Mouse (Mus musculus) myocyte (in vitro differentiated cells): ENCODE data around the gene Dct. TPM values are rescaled to one million over a fixed set of nuclear protein-coding genes. Genes with fewer than 3 reads are reported as not detected.

Experiments
- H3K27me3 ChIP-seq: one replicate; pipeline ENCODE4 v1.6.1; 2011; ENCODE audit not compliant: control insufficient read depth, insufficient read depth, insufficient read length
- H3K36me3 ChIP-seq: one replicate; pipeline ENCODE4 v1.6.1; 2011; ENCODE audit not compliant: control insufficient read depth, insufficient read depth
- H3K4me2 ChIP-seq: one replicate; pipeline ENCODE4 v1.6.1; 2011; ENCODE audit warnings: low read depth, control low read depth
- H3K4me3 ChIP-seq: one replicate; pipeline ENCODE4 v1.5.1; 2011; ENCODE audit warnings: mild to moderate bottlenecking, control low read depth, moderate library complexity
- H3K79me2 ChIP-seq: one replicate; pipeline ENCODE4 v1.6.1; 2011; ENCODE audit not compliant: control insufficient read depth, insufficient read depth
- H3ac ChIP-seq: one replicate; pipeline ENCODE4 v1.6.1; 2011; ENCODE audit not compliant: control insufficient read depth, insufficient read length
- CEBPB ChIP-seq: IDR thresholded peaks from 2 replicates; pipeline ENCODE4 v1.6.1; 2011; ENCODE audit warnings: mild to moderate bottlenecking, moderate library complexity; ENCODE audit not compliant: poor library complexity, insufficient read depth, severe bottlenecking
- E2F4 ChIP-seq: IDR thresholded peaks from one replicate; pipeline ENCODE4 v1.6.1; 2011; ENCODE audit warnings: mild to moderate bottlenecking, control low read depth, moderate library complexity; ENCODE audit not compliant: insufficient read depth
- MAX ChIP-seq: IDR thresholded peaks from one replicate; pipeline ENCODE4 v1.6.1; 2011; ENCODE audit warnings: low read depth, mild to moderate bottlenecking, control low read depth
- MYOD1 ChIP-seq, 3 experiments: IDR thresholded peaks; one replicate each; pipeline ENCODE4 v1.6.1; 2011; ENCODE audit warnings: control low read depth in 2 of 3, low read depth in 2 of 3, mild to moderate bottlenecking in 2 of 3, moderate library complexity in 1 of 3; ENCODE audit not compliant: insufficient read length in 2 of 3, control insufficient read depth in 1 of 3
- MYOG ChIP-seq, 3 experiments: IDR thresholded peaks; one replicate each; pipeline ENCODE4 v1.6.1; 2011; ENCODE audit warnings: control low read depth in 2 of 3, low read depth in 2 of 3, mild to moderate bottlenecking in 2 of 3; ENCODE audit not compliant: insufficient read length in 2 of 3, control insufficient read depth in 1 of 3, insufficient read depth in 1 of 3
- POLR2A ChIP-seq: IDR thresholded peaks from one replicate; pipeline ENCODE4 v1.6.1; 2011; ENCODE audit warnings: low read depth, mild to moderate bottlenecking, control low read depth, moderate library complexity; ENCODE audit not compliant: insufficient read length
- POLR2AphosphoS2 ChIP-seq: IDR thresholded peaks from one replicate; pipeline ENCODE4 v1.6.1; 2011; ENCODE audit warnings: low read depth, control low read depth; ENCODE audit not compliant: insufficient read length
- REST ChIP-seq: IDR thresholded peaks from one replicate; pipeline ENCODE4 v1.6.1; 2011; ENCODE audit warnings: mild to moderate bottlenecking, control low read depth, moderate library complexity; ENCODE audit not compliant: insufficient read depth, insufficient read length
- SRF ChIP-seq: IDR thresholded peaks from one replicate; pipeline ENCODE4 v1.6.1; 2011; ENCODE audit warnings: low read depth; ENCODE audit not compliant: control insufficient read depth, insufficient read length
- TCF12 ChIP-seq: IDR thresholded peaks from one replicate; pipeline ENCODE4 v1.6.1; 2011; ENCODE audit warnings: mild to moderate bottlenecking, control low read depth; ENCODE audit not compliant: poor library complexity, insufficient read depth, severe bottlenecking
- TCF3 ChIP-seq: IDR thresholded peaks from one replicate; pipeline ENCODE4 v1.6.1; 2011; ENCODE audit warnings: low read depth, control low read depth; ENCODE audit not compliant: insufficient read length
- USF1 ChIP-seq: IDR thresholded peaks from one replicate; pipeline ENCODE4 v1.6.1; 2011; ENCODE audit warnings: low read depth, mild to moderate bottlenecking, control low read depth, moderate library complexity
- polyA plus RNA-seq: library from polyadenylated mRNA; unstranded; fragments of >200 nt; fragmentation: generic; extraction: Trizol; gene quantifications from one replicate; pipeline ENCODE4 v1.2.1, GENCODE M21; 2012; ENCODE audit warnings: missing spikeins

The Dct gene
- polyA plus RNA-seq, 1 experiment: 0.01 TPM

GRCm38 (mm10) chr14:118005697-118006096 lies 46.3 kb downstream of the Dct start:
- no peak overlapping the region for H3K4me2 ChIP-seq
- TF ChIP-seq CEBPB (no peak), USF1 (no peak)
- H3K79me2 ChIP-seq: no peaks in the 10 kb centered on the region
- no peak overlapping the region for H3K4me3 ChIP-seq
- peaks cover 14% of the 10 kb centered on the region for H3K27me3 ChIP-seq
- H3K36me3 ChIP-seq: no peaks in the 10 kb centered on the region
- no peak overlapping the region for H3ac ChIP-seq

GRCm38 (mm10) chr14:118004434-118004833 lies 47.6 kb downstream of the Dct start:
- peaks cover 7% of the 10 kb centered on the region for H3K27me3 ChIP-seq
- H3K4me2 ChIP-seq: no peak overlapping the region

GRCm38 (mm10) chr14:117993845-117994244 lies 58.2 kb downstream of the Dct start:
- no peak overlapping the region for H3ac ChIP-seq
- no peak overlapping the region for H3K4me3 ChIP-seq
- no peaks in the 10 kb centered on the region for H3K79me2 ChIP-seq
- H3K27me3 ChIP-seq: no peaks in the 10 kb centered on the region
- no peaks in the 10 kb centered on the region for H3K36me3 ChIP-seq
- no peak for TF ChIP-seq E2F4
- no peak for TF ChIP-seq POLR2A
- no peak for TF ChIP-seq MYOD1 (IDR thresholded peaks at IDR 0.05; ENCODE audit: control insufficient read depth in 1 of 3, insufficient read length in 2 of 3, low read depth in 2 of 3)
- TF ChIP-seq POLR2AphosphoS2: no peak
- no peak for TF ChIP-seq MYOG (IDR thresholded peaks at IDR 0.05; ENCODE audit: control insufficient read depth in 1 of 3, insufficient read depth in 1 of 3, insufficient read length in 2 of 3, low read depth in 2 of 3)
- no peak for TF ChIP-seq TCF12
- no peak for TF ChIP-seq REST
- no peak for TF ChIP-seq TCF3
- no peak for TF ChIP-seq CEBPB
- no peak for TF ChIP-seq MAX
- TF ChIP-seq SRF: no peak
- TF ChIP-seq USF1: no peak
- H3K4me2 ChIP-seq: no peak overlapping the region

More at GRCm38 (mm10) chr14:118004434-118004833, 47.6 kb downstream of the Dct start:
- Histone ChIP-seq H3K79me2 (no peaks in the 10 kb centered on the region), H3K36me3 (no peaks in the 10 kb centered on the region), H3K4me3 (no peak overlapping the region), H3ac (no peak overlapping the region)
- TF ChIP-seq MYOG (IDR thresholded peaks at IDR 0.05; ENCODE audit: control insufficient read depth in 1 of 3, insufficient read depth in 1 of 3, insufficient read length in 2 of 3, low read depth in 2 of 3) (no peak), USF1 (no peak), REST (no peak), POLR2AphosphoS2 (no peak), TCF12 (no peak), MAX (no peak), TCF3 (no peak), POLR2A (no peak), E2F4 (no peak), MYOD1 (IDR thresholded peaks at IDR 0.05; ENCODE audit: control insufficient read depth in 1 of 3, insufficient read length in 2 of 3, low read depth in 2 of 3) (no peak), SRF (no peak), CEBPB (no peak)

GRCm38 (mm10) chr14:117992600-117993256 lies 59.3 kb downstream of the Dct start:
- Histone ChIP-seq H3ac (no peak overlapping the region), H3K36me3 (no peaks in the 10 kb centered on the region), H3K4me3 (no peak overlapping the region), H3K79me2 (no peaks in the 10 kb centered on the region), H3K4me2 (no peak overlapping the region), H3K27me3 (no peaks in the 10 kb centered on the region)
- TF ChIP-seq E2F4 (no peak), TCF3 (no peak), MAX (no peak)

- Histone ChIP-seq H3K4me3 (no peak overlapping the region), H3K79me2 (no peaks in the 10 kb centered on the region), H3ac (no peak overlapping the region), H3K36me3 (no peaks in the 10 kb centered on the region), H3K4me2 (no peak overlapping the region), H3K27me3 (no peaks in the 10 kb centered on the region)
- TF ChIP-seq MYOD1 (IDR thresholded peaks at IDR 0.05; ENCODE audit: control insufficient read depth in 1 of 3, insufficient read length in 2 of 3, low read depth in 2 of 3) (no peak), POLR2A (no peak), USF1 (no peak), MAX (no peak), MYOG (IDR thresholded peaks at IDR 0.05; ENCODE audit: control insufficient read depth in 1 of 3, insufficient read depth in 1 of 3, insufficient read length in 2 of 3, low read depth in 2 of 3) (no peak), TCF3 (no peak), CEBPB (no peak), POLR2AphosphoS2 (no peak), TCF12 (no peak), REST (no peak)
Measured at GRCm38 (mm10) chr14:117990203-117990602, 61.8 kb downstream of the Dct start.
